Mouse (Mus musculus) kidney, postnatal 4 days (tissue): Measurements from ENCODE around the gene Tbc1d1.

Source experiments
- DNase-seq, 2 experiments: peaks; one replicate each; pipeline ENCODE4 v3.0.0; 2021; ENCODE audit warnings: mixed read lengths in 2 of 2

Tbc1d1 gene

GRCm38 (mm10) chr5:64160705-64161391, 4.7 kb downstream of the Tbc1d1 start:
- DNase-seq: peak; percentile 10 to 22

DNA sequence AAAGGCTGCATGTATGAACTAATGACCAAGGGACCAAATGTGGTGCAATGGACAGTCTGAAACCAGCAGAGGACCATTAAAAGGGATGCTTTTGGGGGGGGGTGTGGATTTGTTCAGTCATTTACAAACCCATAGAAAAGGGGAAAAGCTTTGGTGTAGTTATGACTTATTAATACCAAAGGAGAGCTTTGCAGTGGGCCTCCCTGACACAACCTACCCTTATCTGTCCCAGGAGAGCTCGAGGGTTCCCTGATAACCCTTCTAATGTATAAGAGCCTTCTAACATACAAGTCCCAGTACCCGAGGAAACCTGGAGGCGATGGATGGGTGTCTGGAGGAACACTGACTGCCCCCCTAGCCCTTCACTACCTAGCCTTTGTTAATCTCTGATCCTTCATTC, 5.8 kb downstream of the Tbc1d1 start:
- no peak for DNase-seq

- no peak for DNase-seq
These were observed 6.5 kb downstream of the Tbc1d1 start for GRCm38 (mm10) chr5:64162582-64162981.

DNA sequence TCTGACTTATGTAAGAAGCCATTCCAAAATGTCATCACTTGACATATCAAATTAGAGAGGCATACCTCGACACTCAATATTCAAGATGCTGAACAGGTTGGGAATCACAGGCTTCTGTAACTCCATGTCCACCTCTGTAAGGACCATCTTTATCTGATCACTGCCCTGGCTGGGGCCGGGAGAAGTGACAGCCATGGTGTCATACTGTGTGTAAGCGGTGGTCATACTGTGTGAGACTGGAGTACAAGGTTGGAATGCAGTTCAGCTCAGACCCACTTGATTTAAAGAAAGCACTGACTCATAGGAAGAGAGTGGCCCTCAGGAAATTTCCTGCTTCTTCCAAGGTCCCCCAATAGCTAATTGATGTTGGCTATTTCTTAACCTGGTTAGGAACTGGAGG, 8.3 kb downstream of the Tbc1d1 start:
- DNase-seq: no peak

- no peak for DNase-seq
These were observed 9.7 kb downstream of the Tbc1d1 start for GRCm38 (mm10) chr5:64165826-64166225.

GRCm38 (mm10) chr5:64168990-64169540, 13.0 kb downstream of the Tbc1d1 start:
- DNase-seq: no peak

DNA sequence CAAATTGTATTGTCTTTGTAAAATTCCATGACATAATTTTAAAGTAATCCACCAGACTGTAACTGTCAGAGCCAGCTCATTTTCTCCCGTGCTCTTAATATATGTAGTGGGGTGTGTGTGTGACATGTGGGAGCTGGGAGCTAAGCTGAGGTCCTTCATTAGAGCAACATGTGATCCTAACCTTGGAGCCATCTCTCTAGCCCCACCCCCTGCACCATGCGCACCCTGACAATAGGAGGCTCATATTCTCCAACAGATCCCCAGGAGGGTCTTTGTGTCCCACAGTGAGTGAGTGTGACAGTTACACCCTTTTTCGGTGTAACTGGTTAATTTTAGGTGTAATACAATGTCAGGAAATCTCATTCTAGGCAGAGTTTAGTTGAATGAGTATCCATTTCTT, 16.8 kb downstream of the Tbc1d1 start:
- no peak for DNase-seq

DNA sequence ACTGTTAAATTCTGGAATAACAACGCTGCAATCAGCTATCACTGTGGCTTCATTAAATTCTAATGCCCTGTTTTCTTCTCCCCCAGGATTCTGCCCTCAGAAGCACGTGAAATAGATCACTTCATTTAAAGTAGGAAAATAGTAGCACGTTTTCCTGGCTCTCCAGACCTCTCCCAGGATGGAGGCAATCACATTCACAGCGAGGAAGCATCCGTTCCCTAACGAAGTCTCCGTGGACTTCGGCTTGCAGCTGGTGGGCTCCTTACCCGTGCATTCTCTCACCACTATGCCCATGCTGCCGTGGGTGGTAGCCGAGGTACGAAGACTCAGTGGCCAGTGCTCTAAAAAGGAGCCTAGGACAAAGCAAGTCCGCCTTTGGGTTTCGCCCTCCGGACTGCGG, 17.2 kb downstream of the Tbc1d1 start:
- DNase-seq: no peak

DNA sequence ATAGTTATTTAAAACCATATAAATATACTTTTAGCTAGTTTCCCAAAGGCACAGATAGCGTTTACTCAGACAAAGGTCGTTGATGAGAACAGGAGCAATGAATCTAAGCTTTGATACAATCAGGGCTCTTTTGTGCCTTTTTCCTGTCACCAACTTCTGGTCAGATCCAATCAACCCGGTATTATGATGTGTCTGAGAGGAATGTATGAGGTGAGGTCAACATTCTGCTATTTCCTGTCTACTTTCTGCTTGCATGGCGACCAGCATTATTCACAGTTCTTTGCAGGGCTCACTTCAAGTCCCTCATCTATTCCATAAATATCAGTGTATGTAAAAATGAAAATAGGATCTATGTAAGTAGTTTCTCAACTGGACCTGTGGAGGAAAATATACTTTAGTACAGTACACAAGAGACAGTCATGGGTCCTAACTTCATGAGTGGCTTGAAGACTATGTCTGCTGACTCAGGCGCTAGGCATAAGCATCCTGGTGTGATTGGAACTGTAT, 18.4 kb downstream of the Tbc1d1 start:
- no peak for DNase-seq

DNA sequence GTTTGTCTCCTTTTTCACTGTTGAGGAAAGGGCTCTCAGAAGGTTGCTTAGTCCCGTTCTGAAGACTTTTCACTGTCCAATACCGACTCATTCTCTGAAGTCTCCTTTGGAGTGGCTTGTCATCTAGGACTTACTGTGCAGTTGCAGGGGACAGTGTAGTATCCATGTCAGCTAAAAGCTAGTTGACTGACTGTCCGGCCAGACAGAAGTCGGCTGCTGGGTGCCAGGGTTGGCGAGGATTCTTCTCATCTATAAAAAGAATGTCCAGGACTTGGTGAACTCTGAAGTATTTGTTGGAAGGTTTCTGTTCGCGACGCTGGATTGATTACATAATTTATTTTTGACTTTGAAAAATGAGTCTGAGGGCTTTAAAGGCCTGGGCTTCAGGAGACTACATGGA, 24.4 kb downstream of the Tbc1d1 start:
- DNase-seq: no peak

DNA sequence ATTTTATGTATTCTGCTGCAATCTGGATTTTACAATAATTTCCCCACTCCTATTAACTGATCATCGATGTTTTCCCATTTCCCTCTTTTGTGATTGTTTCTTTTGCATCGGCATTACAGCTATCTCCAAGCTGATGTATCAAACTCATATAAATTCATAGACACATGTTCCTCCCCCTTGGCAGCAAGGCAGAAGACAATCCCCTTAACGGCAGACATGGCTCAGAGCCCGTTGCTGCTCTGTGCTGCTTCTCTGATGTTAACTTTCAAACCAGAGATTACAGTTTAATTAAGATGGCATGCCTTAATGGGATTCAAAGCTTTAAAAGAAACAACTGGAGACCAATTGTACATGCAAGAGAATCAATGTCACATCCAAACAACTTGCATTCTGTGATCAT, 27.6 kb downstream of the Tbc1d1 start:
- DNase-seq: no peak

- no peak for DNase-seq
These were observed 29.2 kb downstream of the Tbc1d1 start for GRCm38 (mm10) chr5:64185257-64185656.

GRCm38 (mm10) chr5:64186566-64186965, 30.5 kb downstream of the Tbc1d1 start:
- no peak for DNase-seq

DNA sequence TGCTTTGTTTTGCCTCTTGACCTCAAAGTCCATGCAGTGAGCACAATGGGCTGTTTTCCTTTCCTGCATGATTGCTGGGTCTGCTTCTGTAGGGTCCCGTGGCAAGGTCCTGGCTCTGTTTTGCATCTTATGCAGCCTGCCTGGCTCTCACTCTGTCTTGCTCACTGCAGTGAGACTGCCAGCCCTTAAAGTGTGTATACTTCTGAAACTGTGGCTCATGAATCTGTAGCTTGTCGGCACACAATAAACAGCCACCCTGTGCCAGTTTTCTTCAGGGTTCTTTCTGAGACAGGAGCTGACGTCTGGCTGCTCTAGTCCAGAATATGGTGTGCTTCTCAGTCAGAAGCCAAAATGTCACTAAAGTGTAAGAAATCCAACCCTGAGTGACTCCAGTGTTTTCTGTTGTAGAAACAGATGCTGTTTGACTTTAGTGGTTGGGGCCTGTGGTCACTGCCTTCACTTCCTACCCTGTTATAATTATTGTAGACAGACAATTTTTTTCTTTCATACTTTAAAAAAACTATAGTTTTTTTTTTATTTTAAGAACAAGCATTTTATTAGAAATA, 32.1 kb downstream of the Tbc1d1 start:
- no peak for DNase-seq

- DNase-seq: no peak
These were observed 34.8 kb downstream of the Tbc1d1 start for GRCm38 (mm10) chr5:64190892-64191291.

DNA sequence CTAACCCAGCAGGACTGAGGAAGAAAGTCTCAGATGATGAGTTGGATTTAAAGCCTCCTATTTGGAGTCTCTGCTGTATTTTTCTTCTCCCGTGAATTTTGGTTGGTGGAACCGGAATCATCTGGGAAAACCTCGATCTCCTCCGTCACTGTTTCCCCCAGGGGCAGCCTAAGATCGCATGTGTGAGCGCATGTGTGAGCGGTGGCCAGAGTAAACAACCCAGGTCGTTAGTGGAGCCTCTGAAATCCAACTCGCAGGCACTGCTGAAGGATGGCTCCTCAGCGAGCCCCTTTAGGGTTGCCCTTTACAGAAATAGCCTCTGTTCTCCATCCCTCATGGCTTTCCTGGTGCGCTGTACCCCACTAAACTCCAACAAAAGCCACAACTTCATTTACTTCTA, 37.2 kb downstream of the Tbc1d1 start:
- DNase-seq: peak; percentile 52 to 61

DNA sequence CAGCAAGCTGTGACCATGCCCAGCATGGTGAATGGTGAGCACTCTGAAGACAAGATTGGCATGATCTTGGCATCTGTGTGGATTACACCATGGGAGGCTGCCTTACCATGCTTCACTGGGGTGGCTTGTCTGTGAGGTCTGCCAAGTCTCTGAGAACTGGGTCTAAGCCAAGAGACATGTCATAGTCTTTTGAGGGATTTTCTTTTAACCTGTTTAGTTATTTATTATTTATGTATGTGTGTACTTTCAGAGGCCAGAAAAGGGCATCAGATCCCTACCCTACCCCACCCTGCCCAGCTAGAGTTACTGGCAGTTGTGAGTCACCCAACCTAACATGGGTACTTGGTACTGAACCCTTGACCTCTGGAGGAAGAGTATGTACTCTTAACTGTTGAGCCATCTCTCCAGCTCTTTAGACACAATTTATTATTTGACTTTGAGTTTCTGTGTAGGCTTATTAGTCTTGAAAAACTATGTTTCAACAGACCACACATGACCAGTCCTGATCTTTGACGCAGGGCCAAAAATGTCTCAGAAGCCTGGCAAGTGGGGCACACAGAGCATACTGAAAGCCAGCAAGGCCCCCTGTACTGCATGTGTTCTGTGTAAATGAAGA, 40.3 kb downstream of the Tbc1d1 start:
- no peak for DNase-seq

- peak in 1 of 2 experiments; percentile 40 for DNase-seq
These were observed 40.8 kb downstream of the Tbc1d1 start for GRCm38 (mm10) chr5:64196866-64197321.

GRCm38 (mm10) chr5:64198624-64199023, 42.5 kb downstream of the Tbc1d1 start:
- no peak for DNase-seq

DNA sequence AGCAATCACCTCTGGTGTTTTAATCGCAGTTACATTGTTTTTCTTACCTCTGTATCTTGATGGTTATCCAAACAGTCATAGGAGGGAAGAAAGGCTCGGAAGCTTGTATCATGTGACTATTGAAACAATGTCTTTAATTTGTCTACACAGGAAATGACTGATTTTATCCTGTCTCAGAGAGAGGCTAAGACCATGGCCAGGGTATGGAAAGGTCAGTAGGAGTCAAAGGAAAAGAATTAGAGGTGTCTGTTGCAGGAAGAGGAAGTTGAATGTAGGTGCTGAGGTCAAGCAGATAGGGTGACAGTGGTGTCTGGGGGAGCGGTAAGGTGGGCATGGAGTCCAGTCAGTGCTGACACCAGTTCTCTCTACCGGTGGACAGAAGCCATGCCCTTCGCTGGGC, 45.0 kb downstream of the Tbc1d1 start:
- DNase-seq: no peak

- DNase-seq: peak; percentile 20 to 54
These were observed 46.2 kb downstream of the Tbc1d1 start for GRCm38 (mm10) chr5:64202306-64202705.

- no peak for DNase-seq
These were observed 49.5 kb downstream of the Tbc1d1 start for GRCm38 (mm10) chr5:64205610-64206009.

- DNase-seq: no peak
These were observed 50.3 kb downstream of the Tbc1d1 start for GRCm38 (mm10) chr5:64206431-64206830.

GRCm38 (mm10) chr5:64206875-64207274, 50.8 kb downstream of the Tbc1d1 start:
- no peak for DNase-seq
